27 mouse cellular contexts compared by ENCODE assay signal in genomic region chr12:52276320-52276719, GRCm38 (mm10).
"Had no signal": no experiment of that assay in that cellular context is flagged by ENCODE, and none has a peak within 500 bp of the region (broad histone marks: within the 10 kb centered on the region; RNA-seq: fewer than 3 reads in every experiment).

No protein-coding gene starts in this region.

- H3K27me3 ChIP-seq: heart, embryonic 12.5 days; hindbrain, embryonic 12.5 days; intestine, embryonic 15.5 days; limb, embryonic 13.5 days; limb, embryonic 15.5 days; liver, embryonic 13.5 days; liver, embryonic 15.5 days had no signal

- H3K9me3 ChIP-seq: heart, embryonic 10.5 days; heart, embryonic 12.5 days; hindbrain, embryonic 10.5 days; hindbrain, embryonic 12.5 days; intestine, embryonic 15.5 days; limb, embryonic 13.5 days; limb, embryonic 15.5 days; liver, embryonic 13.5 days; liver, embryonic 15.5 days had no signal

- H3K4me2 ChIP-seq: heart, embryonic 12.5 days; hindbrain, embryonic 12.5 days; hindbrain, embryonic 14.5 days; intestine, embryonic 15.5 days; limb, embryonic 13.5 days; limb, embryonic 15.5 days; liver, embryonic 13.5 days; liver, embryonic 15.5 days had no signal

- H3K4me1 ChIP-seq: hindbrain, embryonic 10.5 days; hindbrain, embryonic 12.5 days; intestine, embryonic 15.5 days; limb, embryonic 13.5 days; limb, embryonic 15.5 days; liver, embryonic 13.5 days; liver, embryonic 15.5 days had no signal

- H3K9ac ChIP-seq: heart, embryonic 12.5 days; hindbrain, embryonic 12.5 days; hindbrain, embryonic 14.5 days; intestine, embryonic 15.5 days; limb, embryonic 13.5 days; limb, embryonic 15.5 days; liver, embryonic 13.5 days; liver, embryonic 15.5 days had no signal

- ATAC-seq: hindbrain, embryonic 16.5 days; inflammation-experienced regulatory T-cells, adult 6 months; intestine, embryonic 15.5 days; intestine, postnatal 0 days had no signal

- H3K27ac ChIP-seq: gastrocnemius, adult 2 months; heart, embryonic 10.5 days; hindbrain, embryonic 10.5 days; hindbrain, embryonic 12.5 days; hindbrain, embryonic 14.5 days; intestine, embryonic 15.5 days; layer of hippocampus, adult 2 months; left cerebral cortex, adult 2 months; limb, embryonic 13.5 days; limb, embryonic 15.5 days; liver, embryonic 13.5 days; liver, embryonic 15.5 days had no signal

- H3K4me3 ChIP-seq: gastrocnemius, adult 2 months; heart, embryonic 10.5 days; heart, embryonic 12.5 days; hindbrain, embryonic 10.5 days; hindbrain, embryonic 12.5 days; intestine, embryonic 15.5 days; layer of hippocampus, adult 2 months; left cerebral cortex, adult 2 months; limb, embryonic 13.5 days; limb, embryonic 15.5 days; liver, embryonic 13.5 days; liver, embryonic 15.5 days had no signal

- DNase-seq: gastrocnemius, adult 2 months; gastrocnemius, postnatal 10 days; gastrocnemius, postnatal 25 days; heart, adult 18-20 months; heart, postnatal 10 days; heart, postnatal 4 days; kidney, adult 18-20 months; kidney, adult 8-10 months; kidney, postnatal 10 days; kidney, postnatal 25 days; kidney, postnatal 4 days; left cerebral cortex, postnatal 4 days; liver, embryonic 13.5 days had no signal

- H3K36me3 ChIP-seq: heart, embryonic 10.5 days; heart, embryonic 12.5 days; hindbrain, embryonic 10.5 days; hindbrain, embryonic 12.5 days; intestine, embryonic 15.5 days; limb, embryonic 13.5 days; limb, embryonic 15.5 days; liver, embryonic 13.5 days; liver, embryonic 15.5 days had no signal
